In the genomic region with DNA sequence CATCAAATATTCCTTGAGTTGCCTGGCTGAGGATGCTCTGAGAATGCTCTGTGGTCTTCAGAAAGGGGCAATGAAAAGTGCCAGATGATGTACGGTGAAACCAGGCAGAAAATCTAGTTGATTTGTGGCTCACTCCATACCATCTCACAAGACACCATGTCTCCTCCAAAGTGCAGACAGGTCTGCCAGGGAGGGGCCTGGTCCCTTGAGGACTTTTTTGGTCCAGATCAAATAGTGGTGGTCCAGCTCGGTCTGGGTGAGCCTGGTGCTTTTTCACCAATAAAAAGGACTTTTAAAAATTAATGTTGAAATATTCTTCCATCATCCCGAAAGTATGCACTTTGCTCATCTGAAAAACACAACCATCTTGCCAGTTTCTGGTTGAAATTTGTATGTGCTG, we compare ENCODE assay signal across 16 mouse cellular contexts.
"Had no signal": no experiment of that assay in that cellular context is flagged by ENCODE, and none has a peak within 500 bp of the region (broad histone marks: within the 10 kb centered on the region; RNA-seq: fewer than 3 reads in every experiment).

No protein-coding gene starts in this region.

- H3K4me1 ChIP-seq: lung, embryonic 15.5 days; neural tube, embryonic 13.5 days had no signal

- H3K9ac ChIP-seq: limb, embryonic 12.5 days; liver, embryonic 13.5 days; liver, postnatal 0 days; lung, embryonic 15.5 days; neural tube, embryonic 13.5 days had no signal

- H3K27me3 ChIP-seq: limb, embryonic 12.5 days; liver, embryonic 13.5 days; lung, embryonic 15.5 days; neural tube, embryonic 13.5 days had no signal

- H3K4me2 ChIP-seq: limb, embryonic 12.5 days; liver, embryonic 13.5 days; lung, embryonic 15.5 days; midbrain, embryonic 11.5 days; neural tube, embryonic 13.5 days had no signal

- H3K36me3 ChIP-seq: limb, embryonic 12.5 days; liver, embryonic 13.5 days; lung, embryonic 15.5 days; neural tube, embryonic 13.5 days had no signal

- H3K4me3 ChIP-seq: limb, embryonic 12.5 days; liver, embryonic 13.5 days; lung, embryonic 15.5 days; megakaryocyte, embryonic 14.5 days; neural tube, embryonic 13.5 days had no signal

- H3K9me3 ChIP-seq: limb, embryonic 12.5 days; liver, embryonic 13.5 days; lung, embryonic 15.5 days; megakaryocyte, embryonic 14.5 days; neural tube, embryonic 13.5 days had no signal

- DNase-seq: kidney, postnatal 36 days; layer of hippocampus, adult 9-11 months; liver; liver, embryonic 13.5 days; liver, postnatal 0 days; lung, postnatal 14 days; right cerebral cortex, postnatal 14 days; thymus, postnatal 4 days had no signal

- ATAC-seq: liver, postnatal 0 days; midbrain, embryonic 16.5 days had no signal

- H3K27ac ChIP-seq: kidney, postnatal 0 days; limb, embryonic 12.5 days; liver, embryonic 13.5 days; lung, embryonic 15.5 days; macrophage; neural tube, embryonic 13.5 days had no signal
